14 mouse cellular contexts compared by ENCODE assay signal in genomic region chr1:59608920-59609319, GRCm38 (mm10).
A peak's percentile ranks its signal among the peaks of the same experiment; 100 is the strongest.
DNase-seq lines count a peak whose midpoint lies in the region; ATAC-seq and TF ChIP-seq lines count a peak whose summit lies in the region.
"Had no signal": no experiment of that assay in that cellular context is flagged by ENCODE, and none has a peak within 500 bp of the region (broad histone marks: within the 10 kb centered on the region; RNA-seq: fewer than 3 reads in every experiment).

No protein-coding gene starts in this region.

- no peaks in the 10 kb centered on the region for H3K79me2 ChIP-seq in C2C12 (ENCODE audit: control insufficient read depth, insufficient read depth)

- no peak overlapping the region for H3K4me3 ChIP-seq in C2C12 (ENCODE audit: insufficient read depth, poor library complexity, severe bottlenecking)
- H3K4me3 ChIP-seq: forebrain, embryonic 15.5 days; hindbrain, embryonic 15.5 days; liver, embryonic 13.5 days; midbrain, embryonic 10.5 days had no signal

- intact Hi-C loops in left cerebral cortex, postnatal 4 days (cut with DNase I): no loop called here

- no peak overlapping the region for H3ac ChIP-seq in C2C12 (ENCODE audit: control insufficient read depth, insufficient read length, low read depth)

- no peak for TF ChIP-seq CTCF in C2C12 (IDR thresholded peaks at IDR 0.05; ENCODE audit: control insufficient read depth, insufficient read depth, insufficient read length)

- no peaks in the 10 kb centered on the region for H3K79me3 ChIP-seq in C2C12 (ENCODE audit: low read depth)

- no peaks in the 10 kb centered on the region for H3K36me3 ChIP-seq in C2C12 (ENCODE audit: control insufficient read depth, insufficient read depth)
- H3K36me3 ChIP-seq: forebrain, embryonic 15.5 days; hindbrain, embryonic 15.5 days; liver, embryonic 13.5 days; midbrain, embryonic 10.5 days had no signal

- no peaks in the 10 kb centered on the region for H3K27me3 ChIP-seq in C2C12 (ENCODE audit: control insufficient read depth, insufficient read depth, insufficient read length)
- H3K27me3 ChIP-seq: forebrain, embryonic 15.5 days; hindbrain, embryonic 15.5 days; liver, embryonic 13.5 days had no signal

- peak; percentile 58 for DNase-seq in embryo, embryonic 10 days (ENCODE audit: low spot score)
- DNase-seq in embryo, embryonic 9.5 days (ENCODE audit: extremely low spot score): no peak
- DNase-seq in T-cell, adult 2 months (ENCODE audit: low spot score): peak; percentile 48
- no peak for DNase-seq in left cerebral cortex, postnatal 4 days
- no peak for DNase-seq in liver
- no peak for DNase-seq in heart, postnatal 4 days
- DNase-seq: gastrocnemius, postnatal 36 days; layer of hippocampus, adult 9-11 months; liver, embryonic 13.5 days had no signal

- peak; percentile 48; the same call in 1 of the 2 replicates for ATAC-seq in megakaryocyte-erythroid progenitor cell, adult 5-6 weeks (replicated peaks; ENCODE audit: low FRiP score, low TSS enrichment, poor library complexity, severe bottlenecking)
- ATAC-seq: forebrain, embryonic 15.5 days had no signal

TF ChIP-seq in C2C12, 6 proteins besides CTCF, POLR2A, EP300 and RAD21:
- peak; percentile 11 for TF ChIP-seq USF1 (IDR thresholded peaks at IDR 0.05; ENCODE audit: low read depth)
- TF ChIP-seq FOSL1 (IDR thresholded peaks at IDR 0.05; ENCODE audit: insufficient read depth, low read length, poor library complexity, severe bottlenecking): no peak
- TF ChIP-seq MYOG (IDR thresholded peaks at IDR 0.05; ENCODE audit: control insufficient read depth, extremely low read depth, insufficient read length): no peak

Comparison
In these comparisons a context has a peak if more than half of its experiments do, and no peak if none do; other contexts are left out.
1. DNase-seq: peak in embryo, embryonic 10 days (single experiment) and T-cell, adult 2 months (single experiment); none in embryo, embryonic 9.5 days (single experiment), left cerebral cortex, postnatal 4 days (single experiment), liver (single experiment) and heart, postnatal 4 days (single experiment).